Mouse (Mus musculus) kidney, adult 2 months (tissue): ENCODE data around the gene Gm6370.

Source experiments
- CTCF ChIP-seq: fragments of 200-500 bp; conservative IDR thresholded peaks from 2 replicates; pipeline ENCODE4 v1.5.1; 2011; ENCODE audit warnings: low read depth, mild to moderate bottlenecking, control low read depth, low read length, moderate library complexity, mixed read lengths; ENCODE audit not compliant: insufficient read depth, insufficient read length
- POLR2A ChIP-seq: fragments of 200-500 bp; IDR thresholded peaks from one replicate; pipeline ENCODE4 v1.6.1; 2011; ENCODE audit warnings: low read depth, low read length, control low read depth

- TF ChIP-seq CTCF, result no peak
- TF ChIP-seq POLR2A, result no peak
Measured at GRCm38 (mm10) chr5:146471311-146471710, 19.9 kb upstream of the Gm6370 start.
